Mouse (Mus musculus): ENCODE results near the gene Tent5a.

The Tent5a gene

DNA sequence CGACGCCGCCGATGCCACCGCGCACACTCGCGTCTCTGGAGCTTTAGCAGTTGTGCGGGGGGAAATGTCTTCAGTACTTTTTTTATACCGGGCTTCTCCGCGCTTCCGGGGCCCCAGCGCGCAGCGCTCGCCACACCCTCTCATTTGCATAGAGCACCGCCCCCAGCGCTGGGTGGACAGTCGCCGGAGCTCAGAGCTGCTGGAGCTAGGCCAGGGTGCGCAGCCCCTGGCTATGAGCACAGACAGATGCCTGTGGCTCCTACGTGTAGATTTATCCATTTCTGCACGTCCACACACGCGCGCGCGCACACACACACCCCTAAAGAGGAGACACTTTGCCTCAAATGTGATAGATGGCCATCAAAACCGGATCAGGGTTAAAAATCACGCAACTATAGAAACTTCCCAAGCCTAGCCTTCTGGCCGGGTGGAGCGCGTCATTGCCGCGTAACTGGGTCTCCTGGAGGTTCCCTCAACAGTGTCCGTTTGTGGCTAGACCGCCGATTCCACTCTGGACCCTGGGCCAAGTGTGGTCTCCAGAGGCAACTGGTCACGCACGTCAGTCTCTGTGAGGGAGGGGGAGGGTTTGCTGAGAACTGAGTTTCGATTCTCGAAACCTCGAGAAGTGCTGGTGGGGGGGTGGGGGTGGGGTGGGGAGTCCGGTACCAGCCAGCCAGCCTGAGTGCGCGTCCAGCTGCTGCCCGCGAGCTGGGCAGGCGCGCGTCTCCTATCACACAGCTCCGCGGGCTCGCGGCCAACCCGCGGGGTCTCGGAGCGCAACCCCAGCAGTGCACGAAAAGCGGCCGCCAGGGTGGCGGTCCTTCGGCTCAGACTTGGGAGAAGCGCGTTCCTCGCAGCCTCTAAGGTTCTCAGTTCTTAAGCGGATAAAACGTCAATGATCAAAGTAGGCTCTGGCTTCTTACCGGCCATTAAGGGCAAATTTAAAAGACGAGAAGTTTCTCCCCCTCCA is at the start of gene Tent5a:
Gene Tent5a, minus strand, starts transcription at position 107 of the 970 bp plus-strand sequence.
- peak; percentile 86 for DNase-seq (ENCODE audit: extremely low spot score, low spot score)

DNA sequence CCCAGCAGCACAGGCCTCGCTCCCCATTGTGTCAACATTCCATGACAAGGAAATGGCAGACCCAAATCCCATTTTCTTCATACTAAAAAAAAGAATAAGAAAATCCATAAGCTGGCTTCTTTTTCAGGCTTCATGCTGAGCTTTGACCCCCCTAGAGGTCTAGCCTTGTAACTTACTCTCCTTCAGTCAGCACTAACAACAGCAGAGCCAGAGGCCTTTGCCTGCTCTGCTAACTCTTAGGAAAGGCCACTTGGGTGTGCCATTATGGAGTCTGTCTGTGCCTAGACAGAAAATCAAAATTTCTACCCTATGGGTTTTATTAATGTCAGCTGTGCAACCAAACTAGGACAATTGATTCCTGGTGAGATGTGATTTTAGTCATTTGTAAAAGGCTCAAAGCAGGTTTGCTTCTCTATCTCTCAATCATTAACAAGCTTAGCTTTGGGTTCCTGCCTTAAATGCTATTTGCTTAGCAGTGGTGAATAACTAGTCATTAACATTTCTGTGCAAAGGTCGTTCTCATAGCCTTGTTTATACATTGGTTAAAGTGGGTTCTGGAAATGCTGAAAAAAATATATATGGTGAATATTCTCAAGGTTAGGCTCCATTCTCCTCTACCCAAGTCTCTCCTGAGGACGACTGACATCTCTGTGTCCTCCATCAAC is 49.6 kb upstream of the Tent5a start:
- DNase-seq (ENCODE audit: extremely low spot score, low spot score), result no peak

DNA sequence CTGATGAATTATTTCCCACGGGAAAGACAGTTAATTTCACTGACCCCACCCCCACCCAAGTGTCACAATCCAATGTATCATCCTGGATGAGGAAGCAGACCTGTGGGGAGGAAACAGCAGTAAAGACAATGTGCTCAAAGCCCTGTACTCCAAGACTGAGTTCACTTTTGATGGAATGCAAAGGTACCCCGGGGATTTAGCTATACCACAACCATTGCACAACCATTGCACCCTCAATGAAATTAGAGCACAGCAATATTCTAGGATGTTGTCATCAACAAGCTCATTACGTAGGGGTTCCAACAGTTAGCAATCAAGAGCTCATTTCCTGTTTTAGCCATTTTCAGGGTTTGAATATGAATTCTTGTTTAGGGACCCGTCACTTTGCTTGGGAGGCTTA is 48.0 kb upstream of the Tent5a start:
- no peak for DNase-seq (ENCODE audit: extremely low spot score, low spot score)

DNA sequence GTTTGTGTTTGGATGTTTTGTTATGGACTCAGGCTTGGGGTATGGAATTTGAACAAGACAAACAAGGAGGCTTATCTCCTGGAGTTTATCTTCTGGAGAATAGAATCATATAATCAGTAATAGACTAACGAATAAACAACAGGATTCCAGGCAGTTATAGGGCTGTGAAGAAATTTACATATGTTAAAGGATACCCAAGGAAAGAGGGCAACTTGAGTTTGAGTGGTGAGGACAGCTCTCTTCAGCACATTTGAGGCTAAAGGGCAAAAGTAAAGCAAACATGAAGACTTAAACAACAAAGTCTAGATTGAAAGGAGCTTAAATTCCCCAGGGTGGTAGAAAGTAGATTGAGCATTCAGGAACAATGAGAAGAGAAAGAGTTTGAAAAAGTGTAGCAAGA is 44.9 kb upstream of the Tent5a start:
- no peak for DNase-seq (ENCODE audit: extremely low spot score, low spot score)

DNA sequence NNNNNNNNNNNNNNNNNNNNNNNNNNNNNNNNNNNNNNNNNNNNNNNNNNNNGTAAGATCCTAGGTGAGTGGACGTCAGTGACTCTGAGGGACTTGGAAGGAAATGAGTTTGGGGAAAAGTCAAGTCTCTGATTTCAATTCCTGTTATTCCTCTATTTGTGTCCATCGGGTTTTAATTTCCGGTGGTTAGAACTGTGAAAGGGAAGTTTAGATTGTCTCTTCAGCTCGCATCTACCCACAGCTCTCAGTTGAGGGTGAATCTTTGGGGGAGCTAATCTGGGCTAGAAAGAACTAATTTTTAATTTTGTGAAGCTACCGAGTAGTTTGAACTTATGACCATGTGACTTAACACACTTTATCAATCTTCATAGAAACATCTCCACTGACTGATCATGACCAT is 42.4 kb upstream of the Tent5a start:
- DNase-seq (ENCODE audit: extremely low spot score, low spot score), result no peak

DNA sequence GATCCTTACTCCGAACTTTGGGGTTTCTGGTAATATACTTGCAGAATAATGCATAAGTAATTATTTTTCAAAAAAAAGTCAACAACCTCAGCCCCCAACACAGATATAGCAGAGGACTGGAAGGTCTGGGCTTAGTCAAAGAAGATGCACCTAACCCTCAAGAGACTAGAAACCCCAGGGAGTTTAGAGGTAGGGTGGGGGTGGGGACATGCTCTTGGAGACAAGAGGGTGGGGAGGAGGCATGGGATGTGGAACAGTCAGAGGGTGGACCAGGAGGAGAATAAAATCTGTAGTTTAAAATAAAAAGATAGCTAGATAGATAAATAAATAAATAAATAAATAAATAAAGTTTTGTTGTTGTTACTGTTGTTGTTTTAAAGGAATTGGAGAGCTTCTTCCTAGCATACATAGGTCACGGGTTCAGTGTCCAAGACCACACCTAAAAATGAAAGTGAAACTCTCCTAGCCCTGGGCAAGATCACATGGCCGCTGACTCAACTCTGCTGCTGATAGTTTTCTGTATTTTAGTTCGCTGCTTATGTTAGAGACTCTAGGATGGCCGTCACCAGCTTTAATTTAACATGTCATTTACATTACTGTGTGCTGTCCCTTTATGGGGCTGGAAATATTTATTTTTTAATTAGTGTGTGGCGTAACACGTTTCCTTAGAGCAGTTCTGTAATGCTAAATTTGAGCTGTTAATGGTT is 30.2 kb upstream of the Tent5a start:
- no peak for DNase-seq (ENCODE audit: extremely low spot score, low spot score)

DNA sequence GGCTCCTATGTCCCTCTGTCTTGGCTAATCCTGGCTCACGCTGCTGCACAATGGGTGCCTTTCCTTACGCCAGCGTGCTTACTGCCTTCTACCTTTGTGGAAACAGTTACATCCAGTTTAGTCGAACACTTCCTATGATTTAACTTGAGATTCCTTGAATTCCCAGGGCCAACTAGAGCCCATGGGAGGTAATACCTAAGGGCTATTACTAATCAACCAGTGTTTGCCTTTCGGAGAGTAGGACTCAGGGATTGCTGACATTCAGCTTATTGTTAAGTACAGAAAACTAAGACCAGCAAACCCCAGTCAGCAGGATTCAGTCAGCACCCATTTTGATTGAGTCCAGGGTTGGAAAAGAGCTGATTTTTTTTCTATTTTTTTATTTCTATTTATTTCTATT is 28.4 kb upstream of the Tent5a start:
- no peak for DNase-seq (ENCODE audit: extremely low spot score, low spot score)

DNA sequence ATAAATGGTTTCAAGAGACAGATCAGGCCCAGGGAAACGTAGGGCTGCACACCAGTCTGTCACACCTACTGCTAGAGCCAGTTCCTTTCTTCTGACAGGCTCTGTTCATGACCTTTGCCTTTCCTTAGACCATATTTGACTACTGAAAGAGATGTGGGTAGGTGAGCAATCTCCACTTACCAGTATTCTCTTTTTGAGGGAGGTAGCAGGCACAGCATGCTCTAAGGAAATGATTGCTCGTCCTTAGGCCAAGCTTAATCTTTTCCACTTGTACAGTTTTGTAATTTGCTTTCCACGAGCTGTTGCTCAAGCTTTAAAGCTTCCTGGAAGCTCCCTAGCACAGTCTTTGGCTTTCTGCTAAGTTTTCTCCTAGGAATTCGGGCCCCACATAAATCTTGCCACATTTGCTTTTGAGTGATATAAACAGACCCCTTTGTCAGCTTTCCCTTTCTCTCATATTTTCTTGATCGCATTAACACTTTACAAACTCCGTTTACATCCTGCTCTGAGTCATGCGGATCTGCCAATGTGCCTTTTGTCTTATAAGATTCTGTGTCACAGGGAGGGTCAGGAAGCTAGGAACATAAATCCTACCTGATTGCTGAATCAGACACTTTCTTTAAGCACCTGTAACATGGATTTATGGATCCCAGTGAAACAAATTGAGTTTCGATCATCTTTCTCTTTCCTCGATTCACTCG is 20.8 kb upstream of the Tent5a start:
- no peak for DNase-seq (ENCODE audit: extremely low spot score, low spot score)

DNA sequence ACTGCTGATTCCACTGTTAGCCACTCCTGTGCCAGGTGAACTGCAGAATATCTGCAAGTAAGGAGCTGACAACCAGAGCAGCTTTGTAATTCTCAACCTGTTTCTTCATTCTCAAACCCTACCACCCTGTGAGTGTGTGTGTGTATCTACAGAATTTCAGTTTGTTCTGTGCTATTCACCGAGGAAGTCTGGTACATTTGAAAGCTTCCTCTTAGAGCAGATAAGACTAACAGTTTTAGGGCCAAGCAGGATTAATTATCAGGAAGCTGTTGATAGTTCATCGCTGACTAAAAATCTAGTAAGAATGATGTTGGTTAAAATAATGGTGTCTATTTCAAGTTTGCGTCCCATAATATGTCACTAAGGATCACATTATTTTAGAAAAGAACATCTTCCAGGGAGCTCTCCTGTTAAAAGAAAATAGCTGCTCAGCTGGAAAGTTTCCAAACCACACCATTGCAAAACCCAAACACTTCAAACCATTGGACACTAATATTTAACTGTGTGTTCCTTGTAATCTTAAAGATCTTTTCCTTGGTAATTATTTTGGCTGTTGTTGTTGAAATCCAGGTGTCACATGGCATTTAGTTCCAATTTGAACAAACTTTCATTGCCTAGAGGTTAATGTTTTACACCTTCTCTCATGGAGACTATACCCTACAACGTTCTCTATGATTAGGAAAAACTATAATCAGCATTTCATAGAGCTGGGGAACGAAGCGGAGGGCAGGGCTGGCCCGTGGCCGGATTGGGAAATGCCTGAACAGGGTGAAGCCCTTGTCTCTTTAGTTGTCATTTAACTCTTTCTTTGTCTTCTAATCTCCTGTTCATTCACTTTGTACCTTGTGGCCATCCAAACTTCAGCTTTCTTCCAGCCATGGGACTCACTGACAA is 16.0 kb upstream of the Tent5a start:
- DNase-seq (ENCODE audit: extremely low spot score, low spot score), result no peak

DNA sequence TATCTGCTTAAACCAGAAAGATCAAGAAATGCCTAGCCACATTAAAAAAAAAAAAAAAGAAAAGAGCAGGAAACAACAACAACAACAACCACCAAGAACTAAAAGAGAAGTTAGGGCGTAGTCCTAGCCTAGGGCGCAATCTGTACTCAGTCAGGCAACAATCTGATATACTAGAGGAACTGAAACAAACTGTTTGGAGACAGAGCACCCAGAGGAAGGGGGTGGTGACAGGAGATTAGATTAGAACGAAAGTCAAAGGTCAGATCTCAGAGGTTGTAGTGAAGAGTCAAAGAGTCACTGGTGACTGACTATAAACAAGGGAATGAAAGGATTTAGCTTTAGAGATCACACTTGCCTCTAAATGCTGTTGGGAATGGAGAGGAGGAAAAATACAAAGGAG is 13.2 kb upstream of the Tent5a start:
- DNase-seq (ENCODE audit: extremely low spot score, low spot score), result no peak

DNA sequence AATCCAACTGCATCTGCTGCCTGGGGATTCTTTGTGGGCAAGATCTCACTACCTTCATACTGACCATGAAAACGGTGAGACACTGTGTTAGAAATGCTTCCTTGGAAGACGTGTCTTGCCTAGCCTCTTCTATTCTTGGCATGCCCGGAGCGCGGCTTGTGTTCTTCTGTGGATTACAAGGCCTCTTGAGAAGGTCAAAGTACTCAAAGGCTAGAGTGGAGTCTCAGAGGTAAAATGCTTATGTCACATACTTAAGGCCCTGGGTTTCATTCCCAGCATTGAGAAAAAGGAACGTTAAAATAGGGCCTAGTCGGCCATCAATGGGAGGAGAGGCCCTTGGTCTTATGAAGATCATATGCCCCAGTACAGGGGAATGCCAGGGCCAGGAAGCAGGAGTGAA is 8.9 kb upstream of the Tent5a start:
- DNase-seq (ENCODE audit: extremely low spot score, low spot score), result no peak

DNA sequence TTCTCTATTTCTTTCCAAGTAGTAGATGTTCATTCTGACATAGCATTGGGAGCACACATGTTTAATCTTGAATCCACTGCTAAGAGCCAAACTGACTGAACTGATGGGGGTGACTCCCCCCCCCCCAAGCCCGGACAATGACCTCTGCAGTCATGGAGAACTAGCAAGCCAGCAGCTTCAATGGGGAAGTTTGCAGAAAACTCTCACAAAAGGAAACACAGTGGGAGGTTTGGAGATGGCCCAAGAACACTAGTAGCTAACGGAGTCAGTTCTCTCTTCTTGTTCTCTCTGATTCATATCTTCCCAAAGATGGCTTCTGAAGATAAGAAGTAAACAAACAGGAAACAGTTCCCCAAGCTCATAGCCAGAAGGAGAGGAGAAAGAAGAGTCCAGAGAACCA is 4.4 kb upstream of the Tent5a start:
- DNase-seq (ENCODE audit: extremely low spot score, low spot score), result no peak

DNA sequence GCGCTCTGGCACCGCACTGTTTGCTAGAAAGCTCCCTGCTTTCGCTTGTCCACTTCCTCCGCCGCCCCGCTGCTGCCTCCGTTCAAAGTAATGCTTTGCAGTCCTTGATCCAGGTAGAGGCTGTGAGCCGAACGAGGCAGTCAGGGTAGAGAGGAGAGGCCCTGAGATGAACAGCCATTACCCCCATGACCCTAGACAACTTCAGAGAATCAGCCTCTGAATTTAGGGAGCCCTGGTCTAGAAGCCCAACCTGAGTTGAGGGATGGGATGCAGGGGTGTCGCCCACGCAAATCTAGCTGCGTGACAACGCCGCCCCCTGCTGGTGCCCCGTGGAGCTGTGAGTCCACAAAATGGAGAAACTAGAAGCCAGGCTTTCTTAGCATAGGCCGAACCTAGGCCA is 1.1 kb upstream of the Tent5a start:
- DNase-seq (ENCODE audit: extremely low spot score, low spot score), result peak; percentile 93

DNA sequence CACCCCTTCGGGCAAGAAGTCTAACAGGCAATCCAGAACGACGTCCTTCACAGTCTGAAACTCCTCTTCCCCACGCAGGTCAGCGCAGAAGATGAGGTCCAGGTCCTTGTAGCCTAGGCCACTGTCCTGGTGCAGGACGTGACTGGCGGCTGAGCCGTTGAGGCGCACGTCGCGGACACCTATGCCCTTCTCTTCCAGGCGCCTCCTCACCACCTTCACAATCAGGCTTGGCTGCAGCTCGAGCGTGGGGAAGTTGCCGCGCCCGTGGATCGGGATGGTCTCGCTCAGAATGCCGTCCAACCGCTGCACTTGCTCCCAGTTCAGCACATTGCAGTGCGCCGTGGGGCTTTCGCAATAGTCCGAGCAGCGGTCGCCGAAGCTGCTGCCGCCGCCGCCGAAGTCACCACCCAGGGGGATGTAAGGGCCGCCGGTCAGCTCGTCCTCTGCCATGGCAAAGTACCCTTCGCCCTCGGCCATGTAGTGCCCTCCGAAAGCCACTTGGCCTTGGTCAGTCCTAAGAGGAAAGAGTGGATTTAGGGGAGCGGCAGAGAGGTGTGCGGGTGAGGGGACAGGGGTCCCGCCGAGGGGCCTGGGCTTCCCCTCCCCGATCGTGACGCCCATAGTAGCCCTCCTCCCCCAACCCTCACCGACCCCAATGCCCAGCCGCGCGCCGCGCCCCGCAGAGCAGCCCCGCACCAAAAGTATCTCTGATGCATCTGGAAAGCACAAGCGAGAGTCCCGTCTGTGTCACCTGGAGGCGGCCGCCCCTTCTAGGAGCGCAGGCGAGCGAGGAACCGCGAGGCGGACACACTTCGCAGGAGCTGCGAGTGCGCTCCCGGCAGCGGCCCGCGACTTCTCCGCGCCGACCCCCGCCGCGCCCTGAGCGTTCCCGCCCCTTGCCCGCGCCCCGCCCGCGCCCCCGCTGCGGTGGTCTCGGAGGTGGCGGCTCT is 581 bp downstream of the Tent5a start:
- DNase-seq (ENCODE audit: extremely low spot score, low spot score), result peak; percentile 76

DNA sequence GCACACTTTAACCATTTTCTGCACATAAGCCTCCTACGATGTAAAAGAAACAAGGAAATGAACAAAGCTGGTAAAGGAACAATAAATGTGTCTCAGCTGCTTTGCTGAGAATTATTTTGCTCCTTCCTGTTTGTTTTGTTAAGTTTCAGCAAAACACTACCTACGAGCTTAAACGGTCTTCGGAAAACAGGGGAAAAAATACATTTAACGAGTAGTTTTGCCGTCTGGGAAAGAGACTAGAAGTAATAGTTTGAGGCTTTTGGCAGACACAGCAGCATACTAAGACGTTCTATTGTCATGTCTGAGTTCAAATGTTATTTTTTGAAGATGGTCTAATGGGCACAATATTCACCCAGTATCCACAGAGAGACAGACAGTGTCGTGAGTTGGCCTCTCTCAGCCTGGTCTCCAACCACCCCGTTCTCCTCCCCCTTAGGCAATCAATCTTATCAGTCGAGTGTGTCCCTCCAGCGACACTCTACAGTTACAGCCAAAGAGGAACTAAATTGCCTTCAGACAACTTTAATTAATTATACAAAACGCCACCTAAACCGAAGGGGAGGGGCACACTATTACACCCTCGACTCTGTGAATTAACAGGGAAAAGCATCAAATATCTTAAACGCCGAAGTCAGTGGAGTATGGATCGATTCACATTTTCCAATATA is 1.8 kb downstream of the Tent5a start:
- DNase-seq (ENCODE audit: extremely low spot score, low spot score), result peak; percentile 21

DNA sequence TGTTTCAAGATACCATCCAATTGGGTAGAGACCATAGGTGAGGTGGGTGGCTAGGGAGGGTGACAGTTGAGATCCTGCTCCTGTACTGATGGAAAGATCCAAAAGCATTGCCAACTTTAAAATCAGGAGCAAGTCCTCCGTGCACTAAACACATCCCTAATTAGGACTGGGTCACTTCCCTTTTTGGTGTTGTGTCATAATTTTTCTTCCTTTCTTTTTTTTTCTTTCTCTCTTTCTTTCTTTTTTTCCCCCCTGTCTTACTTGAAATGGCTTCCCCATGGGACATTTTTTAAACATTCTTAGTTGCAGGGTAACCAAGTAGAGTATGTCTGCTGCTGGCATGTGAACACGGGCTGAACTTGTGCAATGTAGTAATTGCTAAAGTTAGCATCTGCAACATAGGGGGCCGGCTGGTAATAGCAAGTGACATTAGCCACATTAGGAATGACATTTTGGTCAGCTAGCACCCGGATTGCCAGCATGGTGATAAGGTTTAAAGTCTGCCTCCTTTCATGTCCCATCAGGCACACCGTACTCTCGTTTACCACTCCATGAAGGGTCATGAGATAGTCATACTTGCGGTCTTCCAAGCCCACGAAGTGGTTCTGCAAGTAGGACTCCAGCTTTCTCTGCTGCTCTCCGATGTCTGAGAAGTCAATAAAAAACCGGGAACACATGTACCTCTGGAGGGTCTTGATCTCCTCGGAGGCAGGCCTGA is 2.8 kb downstream of the Tent5a start:
- DNase-seq (ENCODE audit: extremely low spot score, low spot score), result no peak

DNA sequence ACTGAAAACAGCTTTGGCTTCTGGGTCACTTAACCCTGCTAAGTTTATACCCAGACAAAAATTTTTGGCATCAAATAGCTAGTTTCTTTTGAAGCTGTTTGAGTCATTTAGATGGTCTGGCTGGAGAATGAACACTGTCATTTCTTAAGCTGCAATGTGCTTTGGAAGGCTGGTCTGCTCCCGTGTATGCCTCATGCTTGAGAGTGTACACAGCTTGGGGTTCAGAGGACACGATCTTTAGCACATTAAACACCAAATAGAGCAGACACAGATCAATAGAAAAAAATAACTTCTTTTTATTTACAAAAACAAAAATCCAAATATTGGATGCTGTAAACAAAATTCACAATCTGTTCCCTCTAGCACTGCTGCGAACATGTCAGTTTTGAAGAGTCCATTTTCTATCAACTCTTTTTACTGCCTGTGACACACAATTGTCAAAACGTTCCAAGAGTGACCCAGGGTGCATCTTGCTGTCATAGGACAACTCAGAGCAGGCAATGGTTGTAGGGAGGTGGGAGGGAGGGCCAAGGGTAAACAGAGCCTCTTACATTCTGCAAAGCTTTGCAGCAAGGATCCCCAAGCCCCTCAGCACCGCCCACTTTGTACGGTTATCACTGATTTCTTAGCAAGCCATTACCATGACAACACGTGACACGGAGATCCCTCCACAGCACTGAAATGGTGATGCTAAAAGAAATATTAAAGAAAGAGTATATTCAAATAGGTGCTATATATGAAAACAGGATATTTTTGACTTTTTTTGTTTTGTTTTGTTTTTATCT is 6.8 kb downstream of the Tent5a start:
- DNase-seq (ENCODE audit: extremely low spot score, low spot score), result no peak
